Mouse (Mus musculus) olfactory bulb, adult 2 months (tissue): ENCODE measurements around the gene Magohb.

Experiments
- CTCF ChIP-seq: fragments of 200-500 bp; IDR thresholded peaks from 2 replicates; pipeline ENCODE4 v1.5.1; 2012; ENCODE audit warnings: low read depth, mild to moderate bottlenecking, low read length, moderate library complexity; ENCODE audit not compliant: insufficient read depth
- POLR2A ChIP-seq: fragments of 200-500 bp; IDR thresholded peaks from 2 replicates; pipeline ENCODE4 v1.6.1; 2012; ENCODE audit warnings: mild to moderate bottlenecking, low read depth, low read length, moderate library complexity; ENCODE audit not compliant: insufficient read depth

- TF ChIP-seq CTCF (no peak), POLR2A (no peak)
These were observed 11.7 kb upstream of the Magohb start for GRCm38 (mm10) chr6:131304776-131305175.
